Mouse (Mus musculus) adrenal gland, postnatal 4 days (tissue): Measurements from ENCODE around the gene Fut1. TPM values are rescaled to one million over a fixed set of nuclear protein-coding genes. Genes with fewer than 3 reads are reported as not detected.
A peak's percentile ranks its signal among the peaks of the same experiment; 100 is the strongest.
"Not testable (repeated sequence)": the region's sequence is repeated elsewhere in the genome, so short reads cannot be mapped to it uniquely, and the experiment has no call there.

Source experiments
- DNase-seq, 2 experiments: peaks; one replicate each; pipeline ENCODE4 v3.0.0; 2021 to 2022; ENCODE audit warnings: low spot score in 2 of 2, mixed read lengths in 2 of 2
- total RNA-seq, 2 experiments: library from RNA; stranded (reverse); gene quantifications; 2 replicates each; pipeline ENCODE4 v1.2.3; 2021

Gene Fut1
- total RNA-seq, 2 experiments from 2014 or later, result 0.22 TPM; not detected in 1

- DNase-seq, result peak; percentile 70 to 78
Observed at GRCm38 (mm10) chr7:45638623-45639401, 21.7 kb downstream of the Fut1 start.

- no peak for DNase-seq
Observed at GRCm38 (mm10) chr7:45639561-45640027, 22.5 kb downstream of the Fut1 start, which contains the start of gene Mamstr. Gene Mamstr (plus strand): TSS chr7:45639977.

- DNase-seq, result no peak
Observed at GRCm38 (mm10) chr7:45640191-45640957, 23.3 kb downstream of the Fut1 start.

- DNase-seq, result no peak
Observed at GRCm38 (mm10) chr7:45641391-45642040, 24.4 kb downstream of the Fut1 start.

- no peak for DNase-seq
Observed at GRCm38 (mm10) chr7:45642083-45642482, 25.0 kb downstream of the Fut1 start.

- DNase-seq, result no peak
Observed at GRCm38 (mm10) chr7:45642503-45643255, 25.6 kb downstream of the Fut1 start.

- peak; percentile 78 to 87 for DNase-seq
Observed at GRCm38 (mm10) chr7:45643441-45644178, 26.5 kb downstream of the Fut1 start.

GRCm38 (mm10) chr7:45644183-45644582 is 27.1 kb downstream of the Fut1 start:
- DNase-seq, result no peak

- DNase-seq, result no peak
Observed at GRCm38 (mm10) chr7:45644872-45645590, 27.9 kb downstream of the Fut1 start.

GRCm38 (mm10) chr7:45645591-45645971 is 28.5 kb downstream of the Fut1 start:
- no peak for DNase-seq

GRCm38 (mm10) chr7:45646671-45647070 is 29.6 kb downstream of the Fut1 start:
- no peak for DNase-seq

- DNase-seq, result no peak
Observed at GRCm38 (mm10) chr7:45649351-45649750, 32.3 kb downstream of the Fut1 start.

- DNase-seq, result not testable (repeated sequence)
Observed at GRCm38 (mm10) chr7:45650484-45650883, 33.4 kb downstream of the Fut1 start.

- DNase-seq, result no peak
Observed at GRCm38 (mm10) chr7:45654424-45655047, 37.4 kb downstream of the Fut1 start.

- no peak for DNase-seq
Observed at GRCm38 (mm10) chr7:45660746-45661478, 43.8 kb downstream of the Fut1 start.

- DNase-seq, result not testable (repeated sequence)
Observed at GRCm38 (mm10) chr7:45661702-45662101, 44.6 kb downstream of the Fut1 start.

- DNase-seq, result no peak
Observed at GRCm38 (mm10) chr7:45665303-45666138, 48.4 kb downstream of the Fut1 start.
